Mouse (Mus musculus) neural tube, embryonic 11.5 days (tissue): Measurements from ENCODE around the gene Prkcz. TPM values are rescaled to one million over a fixed set of nuclear protein-coding genes. Genes with fewer than 3 reads are reported as not detected.

Experiments
- ATAC-seq: fragments of 200-750 bp; cut with Nextera tagmentation; 2 replicates; pipeline ENCODE4 v1.8.0; 2017; ENCODE audit warnings: moderate number of reproducible peaks, mild to moderate bottlenecking, moderate TSS enrichment, moderate library complexity; ENCODE audit not compliant: insufficient read depth, low FRiP score, low TSS enrichment
- DNase-seq: peaks from one replicate; pipeline ENCODE4 v3.0.0-alpha.2; 2015; ENCODE audit warnings: low spot score
- H3K27ac ChIP-seq: fragments of 300-500 bp; sonication (generic); 2 replicates; pipeline ENCODE4 v1.5.1; 2014; ENCODE audit warnings: low read depth, mild to moderate bottlenecking, low read length
- H3K27me3 ChIP-seq: fragments of 300-500 bp; sonication (generic); 2 replicates; pipeline ENCODE4 v1.6.1; 2014; ENCODE audit warnings: mild to moderate bottlenecking, low read length, mixed read lengths; ENCODE audit not compliant: control insufficient read depth, insufficient read depth
- H3K36me3 ChIP-seq: fragments of 300-500 bp; sonication (generic); 2 replicates; pipeline ENCODE4 v1.6.1; 2014; ENCODE audit warnings: mild to moderate bottlenecking, low read length, moderate library complexity, mixed read lengths; ENCODE audit not compliant: control insufficient read depth, insufficient read depth
- H3K4me1 ChIP-seq: fragments of 300-500 bp; sonication (generic); 2 replicates; pipeline ENCODE4 v1.6.1; 2014; ENCODE audit warnings: low read length, mixed read lengths; ENCODE audit not compliant: control insufficient read depth, insufficient read depth
- H3K4me2 ChIP-seq: fragments of 300-500 bp; sonication (generic); 2 replicates; pipeline ENCODE4 v1.6.1; 2014; ENCODE audit warnings: low read depth, mild to moderate bottlenecking, moderate library complexity
- H3K4me3 ChIP-seq: fragments of 300-500 bp; sonication (generic); 2 replicates; pipeline ENCODE4 v1.5.1; 2014; ENCODE audit warnings: low read depth, low read length
- H3K9ac ChIP-seq: fragments of 300-500 bp; sonication (generic); 2 replicates; pipeline ENCODE4 v1.6.1; 2014; ENCODE audit warnings: mild to moderate bottlenecking, low read length
- H3K9me3 ChIP-seq: fragments of 300-500 bp; sonication (generic); 2 replicates; pipeline ENCODE4 v1.6.1; 2016; ENCODE audit warnings: low read length; ENCODE audit not compliant: control insufficient read depth
- WGBS: fragments of 180-500 bp; shearing (Covaris S2); extraction: QIAGEN DNeasy Blood & Tissue Kit; methylation state at CpG from one replicate; pipeline ENCODE4 v1.1.7; 2014; 5-methylcytosine and 5-hydroxymethylcytosine counted together
- polyA plus RNA-seq: library from polyadenylated mRNA; unstranded; fragments of >200 nt; fragmentation: Nextera tagmentation; extraction: Ambion mirVana; gene quantifications from 2 replicates; pipeline ENCODE4 v1.2.1, GENCODE M21; 2014

Gene Prkcz
- polyA plus RNA-seq, 1 experiment from 2014 or later: 22.7 TPM

DNA sequence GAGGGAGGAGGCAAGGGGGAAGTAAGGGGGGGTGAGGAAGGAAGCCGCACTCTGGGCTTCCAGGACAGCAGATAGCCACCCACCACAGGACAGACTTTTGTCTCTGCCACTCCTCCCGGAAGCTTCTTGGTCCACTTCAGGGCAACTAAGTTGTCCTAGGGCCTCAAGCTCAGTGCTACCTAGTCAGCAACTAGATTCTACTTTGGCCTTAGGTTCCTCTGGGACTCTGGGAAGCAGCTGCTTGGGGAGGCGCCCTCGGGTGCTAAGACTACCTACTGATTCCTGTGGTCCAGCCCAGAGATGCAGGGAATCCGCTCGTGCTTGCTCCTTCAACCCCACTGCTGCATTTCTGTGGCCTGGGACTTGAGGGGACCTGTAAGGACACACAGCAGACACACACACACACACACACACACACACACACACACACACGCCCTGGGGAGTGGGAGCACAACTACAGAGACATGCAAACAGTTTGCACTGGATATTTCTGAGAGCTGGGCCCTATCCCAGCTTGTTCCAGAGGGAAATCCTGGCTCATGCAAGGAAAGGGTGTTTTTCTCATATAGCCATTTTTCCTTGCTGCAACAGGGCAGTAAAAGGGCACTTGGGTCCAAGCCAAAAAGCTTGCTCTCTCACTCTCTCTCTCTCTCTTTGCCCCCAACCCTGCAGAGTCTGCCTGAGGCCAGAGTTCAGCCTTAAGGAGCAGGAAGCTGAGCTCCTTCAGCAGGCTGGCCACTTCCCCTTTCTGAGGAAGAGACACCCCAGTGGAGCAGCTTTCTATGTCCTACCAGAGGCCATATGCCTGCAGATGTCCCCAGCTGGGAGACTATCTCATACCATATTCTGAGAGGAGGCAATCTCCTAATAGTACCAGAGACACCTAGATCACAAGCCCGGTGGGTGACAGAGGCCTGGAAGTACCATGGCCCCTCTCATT lies 126.5 kb downstream of the Prkcz start:
- no peak overlapping the region for H3K4me3 ChIP-seq
- no peaks in the 10 kb centered on the region for H3K27me3 ChIP-seq
- H3K36me3 ChIP-seq: no peaks in the 10 kb centered on the region
- WGBS: 77% methylated on average over 8 of the region's 8 CpGs
- 0 out of 2 replicates have a peak, but pooled peaks have one; percentile 14 for ATAC-seq
- no peak overlapping the region for H3K4me2 ChIP-seq
- H3K27ac ChIP-seq: peak overlapping the region; percentile 84
- peak overlapping the region; percentile 54; the same call in 1 of the 2 replicates for H3K9ac ChIP-seq
- H3K4me1 ChIP-seq: peaks cover 24% of the 10 kb centered on the region
- no peaks in the 10 kb centered on the region for H3K9me3 ChIP-seq
- peak; percentile 34 for DNase-seq

DNA sequence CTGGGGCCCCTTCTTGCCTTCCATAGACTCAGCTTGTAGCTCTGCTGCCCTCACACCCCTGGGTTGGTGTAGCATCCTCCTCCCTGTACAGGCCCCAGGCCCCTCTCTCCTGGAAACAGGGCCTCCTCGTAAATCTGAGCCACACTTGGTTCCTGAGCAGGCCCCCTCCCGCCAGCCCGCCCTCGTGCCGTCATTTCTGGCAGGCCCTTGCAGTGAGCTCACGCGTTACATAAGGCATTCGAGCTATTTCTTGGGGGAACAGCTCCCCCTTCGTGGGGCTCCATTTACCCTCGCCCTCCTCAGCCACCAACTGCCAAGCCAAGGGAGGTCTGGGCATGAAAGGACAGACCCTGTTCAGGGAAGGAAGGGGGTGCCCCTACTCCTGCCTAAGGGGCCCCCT lies 127.3 kb downstream of the Prkcz start:
- no peak overlapping the region for H3K9ac ChIP-seq
- peaks cover 24% of the 10 kb centered on the region for H3K4me1 ChIP-seq
- 21% methylated on average over 10 of the region's 10 CpGs for WGBS
- H3K27ac ChIP-seq: no peak overlapping the region
- H3K4me3 ChIP-seq: no peak overlapping the region
- DNase-seq (peak; percentile 28), ATAC-seq (peak; percentile 39; the same call in 1 of the 2 replicates)
- H3K36me3 ChIP-seq: no peaks in the 10 kb centered on the region
- no peaks in the 10 kb centered on the region for H3K27me3 ChIP-seq
- no peak overlapping the region for H3K4me2 ChIP-seq
- H3K9me3 ChIP-seq: no peaks in the 10 kb centered on the region

- Histone ChIP-seq H3K9ac (no peak overlapping the region), H3K36me3 (no peaks in the 10 kb centered on the region), H3K27ac (no peak overlapping the region), H3K4me1 (peaks cover 7% of the 10 kb centered on the region; the same call in 1 of the 2 replicates), H3K27me3 (no peaks in the 10 kb centered on the region), H3K4me3 (no peak overlapping the region), H3K9me3 (no peaks in the 10 kb centered on the region), H3K4me2 (no peak overlapping the region)
- WGBS: 82% methylated on average over 5 of the region's 5 CpGs
- no peak for ATAC-seq
- no peak for DNase-seq
These were observed 132.7 kb downstream of the Prkcz start for GRCm38 (mm10) chr4:155228461-155228860.

- DNase-seq: no peak
- H3K27ac ChIP-seq: no peak overlapping the region
- H3K36me3 ChIP-seq: no peaks in the 10 kb centered on the region
- H3K4me3 ChIP-seq: no peak overlapping the region
- no peak overlapping the region for H3K9ac ChIP-seq
- H3K4me2 ChIP-seq: no peak overlapping the region
- no peaks in the 10 kb centered on the region for H3K9me3 ChIP-seq
- 95% methylated on average over 4 of the region's 4 CpGs for WGBS
- H3K27me3 ChIP-seq: no peaks in the 10 kb centered on the region
- H3K4me1 ChIP-seq: 0 out of 2 replicates have a peak, but pooled peaks cover 4% of the 10 kb centered on the region
- ATAC-seq: no peak
These were observed 133.2 kb downstream of the Prkcz start for GRCm38 (mm10) chr4:155227986-155228385.

- DNase-seq: no peak
- Histone ChIP-seq H3K4me3 (no peak overlapping the region), H3K27ac (no peak overlapping the region), H3K36me3 (no peaks in the 10 kb centered on the region), H3K27me3 (no peaks in the 10 kb centered on the region), H3K9me3 (no peaks in the 10 kb centered on the region), H3K4me2 (no peak overlapping the region), H3K4me1 (0 out of 2 replicates have a peak, but pooled peaks cover 7% of the 10 kb centered on the region), H3K9ac (no peak overlapping the region)
- no peak for ATAC-seq
- 75% methylated on average over 5 of the region's 5 CpGs for WGBS
These were observed 135.2 kb downstream of the Prkcz start for GRCm38 (mm10) chr4:155225918-155226317.

DNA sequence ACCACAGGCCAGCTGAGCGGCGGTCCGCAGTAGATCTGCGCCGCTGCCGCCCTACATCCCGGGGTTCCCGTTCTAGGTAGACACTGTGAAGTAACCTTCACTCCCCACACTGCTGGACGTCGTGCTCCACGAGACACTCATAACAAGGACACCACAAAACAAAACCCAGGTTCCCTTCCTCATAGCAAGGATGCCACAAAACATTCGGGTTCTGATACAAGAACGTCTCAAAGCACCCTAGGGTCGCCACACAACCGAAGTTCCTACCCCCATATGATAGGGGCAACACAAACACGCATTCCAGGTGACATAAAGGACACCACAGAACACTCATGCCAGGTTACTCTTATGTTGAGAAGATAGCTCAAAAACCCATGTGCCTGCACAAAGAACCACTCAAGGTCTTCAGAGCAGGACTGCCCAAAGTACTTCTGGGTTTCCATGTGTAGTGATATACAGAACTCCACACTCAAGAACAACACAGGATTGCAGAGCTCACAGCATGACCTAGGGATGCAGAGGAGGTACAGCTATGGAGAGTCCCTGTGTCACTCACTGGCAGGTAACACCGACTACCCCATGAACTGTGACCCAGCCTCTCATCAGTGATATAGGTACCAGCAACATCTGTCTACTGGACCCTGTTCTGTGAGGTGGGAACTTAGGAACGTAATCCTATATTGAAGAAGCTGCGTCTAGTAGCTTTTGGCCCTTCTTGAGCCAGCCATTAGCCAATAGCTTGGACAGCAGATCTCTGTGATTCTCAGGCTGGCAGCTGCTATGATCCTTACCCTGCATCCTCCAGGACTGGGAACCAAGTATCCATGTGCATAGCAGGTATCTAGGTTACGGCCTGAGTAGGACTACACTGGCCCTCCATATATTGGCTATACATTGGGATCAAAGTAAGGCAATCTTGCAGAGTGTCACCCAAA lies 137.3 kb downstream of the Prkcz start:
- no peak; the same call in 1 of the 2 replicates for ATAC-seq
- no peak for DNase-seq
- peak overlapping the region; percentile 69 for H3K4me2 ChIP-seq
- peaks cover 26% of the 10 kb centered on the region for H3K4me1 ChIP-seq
- peak overlapping the region; percentile 88 for H3K9ac ChIP-seq
- H3K36me3 ChIP-seq: no peaks in the 10 kb centered on the region
- H3K9me3 ChIP-seq: no peaks in the 10 kb centered on the region
- 33% methylated on average over 20 of the region's 20 CpGs for WGBS
- peak overlapping the region; percentile 88 for H3K27ac ChIP-seq
- H3K27me3 ChIP-seq: no peaks in the 10 kb centered on the region
- H3K4me3 ChIP-seq: peak overlapping the region; percentile 96

GRCm38 (mm10) chr4:155222841-155223593 lies 138.1 kb downstream of the Prkcz start:
- Histone ChIP-seq H3K4me3 (peak overlapping the region; percentile 96), H3K27me3 (no peaks in the 10 kb centered on the region), H3K27ac (peak overlapping the region; percentile 88), H3K4me2 (peak overlapping the region; percentile 100), H3K36me3 (no peaks in the 10 kb centered on the region; the same call in 1 of the 2 replicates), H3K9me3 (no peaks in the 10 kb centered on the region), H3K9ac (peak overlapping the region; percentile 97), H3K4me1 (peaks cover 34% of the 10 kb centered on the region)
- peak; percentile 100 for DNase-seq
- ATAC-seq: peak; percentile 100
- 0% methylated on average over 49 of the region's 116 CpGs for WGBS

- peak within 1 kb of the TSS; percentile 96 for H3K4me3 ChIP-seq
- peak within 1 kb of the TSS; percentile 88 for H3K27ac ChIP-seq
- H3K36me3 ChIP-seq: no peaks in the 10 kb centered on the region; the same call in 1 of the 2 replicates
- H3K9ac ChIP-seq: peak within 1 kb of the TSS; percentile 97
- DNase-seq: no peak
- ATAC-seq: no peak
- WGBS: 2% methylated on average over 9 of the region's 63 CpGs
- no peaks in the 10 kb centered on the region for H3K9me3 ChIP-seq
- H3K4me2 ChIP-seq: peak within 1 kb of the TSS; percentile 100
- H3K4me1 ChIP-seq: peaks cover 39% of the 10 kb centered on the region
- no peaks in the 10 kb centered on the region for H3K27me3 ChIP-seq
These were observed 138.7 kb downstream of the Prkcz start, which contains the start of gene Ski for GRCm38 (mm10) chr4:155222552-155222840. Gene Ski (minus strand): TSS chr4:155222592.
